Mouse (Mus musculus): ENCODE results near the gene Cdc5l. TPM values are rescaled to one million over a fixed set of nuclear protein-coding genes. Genes with fewer than 3 reads are reported as not detected.

Cdc5l gene
- polyA plus RNA-seq (2012; fragmentation: generic; extraction: Trizol) = 28.3 TPM
- long read RNA-seq, experiment 1, transcript Cdc5l-201 (16 exons, 3,027 nt) = major isoform, 25 of 49 reads
- long read RNA-seq, experiment 1, partial matches to known transcripts = 22 of 49 reads
- long read RNA-seq, experiment 1, other reads (novel, unspliced or antisense) = 2 of 49 reads
- long read RNA-seq, experiment 2, transcript Cdc5l-201 (16 exons, 3,027 nt) = major isoform, 96 of 159 reads
- long read RNA-seq, experiment 2, partial matches to known transcripts = 58 of 159 reads
- long read RNA-seq, experiment 2, other reads (novel, unspliced or antisense) = 5 of 159 reads

DNA sequence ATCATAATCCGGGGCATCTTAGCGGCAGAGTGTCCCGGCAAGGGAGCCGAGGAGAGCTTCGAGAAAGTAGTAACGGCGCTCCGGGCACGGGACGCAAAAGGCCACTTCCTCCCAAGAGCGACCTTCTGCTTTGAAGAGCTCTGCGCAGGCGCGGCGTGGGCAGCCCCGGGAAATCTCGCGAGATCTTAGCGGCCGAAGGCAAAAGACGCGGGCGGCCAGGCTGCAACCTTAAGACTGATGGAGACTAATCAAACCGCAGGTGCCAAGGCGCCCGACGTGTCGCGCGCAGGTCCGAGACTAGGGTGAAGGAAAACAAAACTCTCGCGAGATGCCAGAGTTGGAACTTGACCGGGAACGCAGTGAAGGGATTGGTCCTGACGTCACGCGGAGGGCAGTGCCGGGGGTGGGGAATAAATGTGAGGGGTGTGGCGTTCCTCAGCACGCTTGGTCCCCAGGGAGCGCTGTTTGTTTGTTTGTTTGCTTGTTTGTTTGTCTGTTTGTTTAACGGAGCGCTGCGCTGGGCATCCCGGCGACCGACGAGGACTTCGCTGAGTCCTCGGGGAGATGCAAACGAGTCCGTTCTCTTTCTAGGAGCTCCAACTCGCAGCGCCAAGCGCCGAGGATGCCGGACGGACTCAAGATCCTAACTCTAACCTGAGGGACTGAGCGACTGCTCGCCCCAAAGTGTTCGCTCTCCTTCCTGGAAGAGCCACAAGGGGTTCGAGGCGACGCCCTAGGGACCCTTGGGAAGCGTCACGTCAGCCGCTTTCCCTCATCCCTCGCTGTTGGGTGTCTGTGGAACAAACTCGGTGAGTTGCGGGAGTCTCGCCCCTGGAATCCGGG, at the start of gene Cdc5l:
Gene Cdc5l, minus strand, starts transcription at position 319 of the 843 bp plus-strand sequence.
- H3K79me2 ChIP-seq (ENCODE audit: control insufficient read depth, insufficient read depth) = peaks cover 62% of the 10 kb centered on the region
- H3K4me3 ChIP-seq (ENCODE audit: insufficient read depth, poor library complexity, severe bottlenecking) = peak within 1 kb of the TSS; percentile 92
- TF ChIP-seq MAX (IDR thresholded peaks at IDR 0.05) = no peak
- no peak for TF ChIP-seq USF1 (IDR thresholded peaks at IDR 0.05; ENCODE audit: low read depth)
- no peak for TF ChIP-seq FOSL1 (IDR thresholded peaks at IDR 0.05; ENCODE audit: insufficient read depth, low read length, poor library complexity, severe bottlenecking)
- no peak for TF ChIP-seq MYOD1 (IDR thresholded peaks at IDR 0.05; ENCODE audit: control insufficient read depth, insufficient read length, low read depth)
- no peak for TF ChIP-seq CTCF (IDR thresholded peaks at IDR 0.05; ENCODE audit: control insufficient read depth, insufficient read depth, insufficient read length)
- no peak for TF ChIP-seq MYOG (IDR thresholded peaks at IDR 0.05; ENCODE audit: control insufficient read depth, extremely low read depth, insufficient read length)
- TF ChIP-seq CEBPB (IDR thresholded peaks at IDR 0.05; ENCODE audit: low read depth) = no peak
- H3K36me3 ChIP-seq (ENCODE audit: control insufficient read depth, insufficient read depth) = peaks cover 18% of the 10 kb centered on the region
- peaks cover 39% of the 10 kb centered on the region for H3K79me3 ChIP-seq (ENCODE audit: low read depth)
- H3ac ChIP-seq (ENCODE audit: control insufficient read depth, insufficient read length, low read depth) = peak within 1 kb of the TSS; percentile 100
- H3K27me3 ChIP-seq (ENCODE audit: control insufficient read depth, insufficient read depth, insufficient read length) = no peaks in the 10 kb centered on the region

GRCm38 (mm10) chr17:45480429-45480828, 46.9 kb upstream of the Cdc5l start:
- no peaks in the 10 kb centered on the region for H3K79me3 ChIP-seq (ENCODE audit: low read depth)
- no peak overlapping the region for H3ac ChIP-seq (ENCODE audit: control insufficient read depth, insufficient read length, low read depth)
- H3K79me2 ChIP-seq (ENCODE audit: control insufficient read depth, insufficient read depth) = no peaks in the 10 kb centered on the region
- TF ChIP-seq MYOG (IDR thresholded peaks at IDR 0.05; ENCODE audit: control insufficient read depth, extremely low read depth, insufficient read length) = no peak
- TF ChIP-seq MYOD1 (IDR thresholded peaks at IDR 0.05; ENCODE audit: control insufficient read depth, insufficient read length, low read depth) = no peak
- TF ChIP-seq CTCF (IDR thresholded peaks at IDR 0.05; ENCODE audit: control insufficient read depth, insufficient read depth, insufficient read length) = no peak
- no peak for TF ChIP-seq USF1 (IDR thresholded peaks at IDR 0.05; ENCODE audit: low read depth)
- TF ChIP-seq FOSL1 (IDR thresholded peaks at IDR 0.05; ENCODE audit: insufficient read depth, low read length, poor library complexity, severe bottlenecking) = no peak
- TF ChIP-seq CEBPB (IDR thresholded peaks at IDR 0.05; ENCODE audit: low read depth) = no peak
- TF ChIP-seq MAX (IDR thresholded peaks at IDR 0.05) = no peak
- H3K27me3 ChIP-seq (ENCODE audit: control insufficient read depth, insufficient read depth, insufficient read length) = peaks cover 6% of the 10 kb centered on the region
- H3K36me3 ChIP-seq (ENCODE audit: control insufficient read depth, insufficient read depth) = no peaks in the 10 kb centered on the region
- H3K4me3 ChIP-seq (ENCODE audit: insufficient read depth, poor library complexity, severe bottlenecking) = no peak overlapping the region

DNA sequence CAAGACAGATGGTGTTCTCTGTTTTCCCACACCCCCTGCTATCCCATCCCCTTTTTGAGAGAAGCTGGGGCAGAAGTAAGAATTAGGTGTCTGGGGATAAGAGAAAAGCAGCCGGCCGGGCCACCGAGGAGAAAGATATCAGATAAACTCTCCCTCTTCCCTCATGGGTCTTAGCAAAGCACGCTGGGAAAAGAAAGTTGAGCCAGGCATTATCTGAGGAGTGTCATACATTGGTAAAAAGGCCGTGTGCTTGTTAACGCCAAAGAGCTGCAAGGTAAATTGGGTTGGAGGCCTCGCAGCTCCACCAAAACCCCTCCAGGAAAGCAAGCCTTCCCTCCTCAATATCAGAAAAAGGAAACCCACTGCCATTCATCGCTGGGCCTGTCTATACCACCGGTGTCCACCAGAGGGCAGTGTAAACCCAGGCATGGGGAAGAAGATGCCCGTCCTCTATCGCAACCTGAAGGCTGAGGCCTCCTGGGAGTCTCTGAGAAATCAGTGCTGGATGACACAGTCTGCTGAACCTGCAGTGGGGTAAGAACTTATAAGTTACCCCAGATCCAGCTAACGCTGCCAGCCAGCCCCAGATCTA, 44.8 kb upstream of the Cdc5l start:
- Histone ChIP-seq H3K4me3 (ENCODE audit: insufficient read depth, poor library complexity, severe bottlenecking) (no peak overlapping the region), H3K79me3 (ENCODE audit: low read depth) (no peaks in the 10 kb centered on the region), H3ac (ENCODE audit: control insufficient read depth, insufficient read length, low read depth) (no peak overlapping the region), H3K36me3 (ENCODE audit: control insufficient read depth, insufficient read depth) (no peaks in the 10 kb centered on the region), H3K27me3 (ENCODE audit: control insufficient read depth, insufficient read depth, insufficient read length) (no peaks in the 10 kb centered on the region), H3K79me2 (ENCODE audit: control insufficient read depth, insufficient read depth) (no peaks in the 10 kb centered on the region)
- TF ChIP-seq MAX (IDR thresholded peaks at IDR 0.05) = no peak
- no peak for TF ChIP-seq FOSL1 (IDR thresholded peaks at IDR 0.05; ENCODE audit: insufficient read depth, low read length, poor library complexity, severe bottlenecking)
- TF ChIP-seq USF1 (IDR thresholded peaks at IDR 0.05; ENCODE audit: low read depth) = no peak
- no peak for TF ChIP-seq MYOD1 (IDR thresholded peaks at IDR 0.05; ENCODE audit: control insufficient read depth, insufficient read length, low read depth)
- no peak for TF ChIP-seq MYOG (IDR thresholded peaks at IDR 0.05; ENCODE audit: control insufficient read depth, extremely low read depth, insufficient read length)
- peak; percentile 85 for TF ChIP-seq CTCF (IDR thresholded peaks at IDR 0.05; ENCODE audit: control insufficient read depth, insufficient read depth, insufficient read length)
- no peak for TF ChIP-seq CEBPB (IDR thresholded peaks at IDR 0.05; ENCODE audit: low read depth)

GRCm38 (mm10) chr17:45474669-45475465, 41.3 kb upstream of the Cdc5l start, which contains the start of gene Spats1:
Gene Spats1 (minus strand): TSS chr17:45475415.
- H3K27me3 ChIP-seq (ENCODE audit: control insufficient read depth, insufficient read depth, insufficient read length) = no peaks in the 10 kb centered on the region
- no peaks in the 10 kb centered on the region for H3K79me3 ChIP-seq (ENCODE audit: low read depth)
- peak within 1 kb of the TSS; percentile 30 for H3ac ChIP-seq (ENCODE audit: control insufficient read depth, insufficient read length, low read depth)
- H3K79me2 ChIP-seq (ENCODE audit: control insufficient read depth, insufficient read depth) = no peaks in the 10 kb centered on the region
- TF ChIP-seq MYOD1 (IDR thresholded peaks at IDR 0.05; ENCODE audit: control insufficient read depth, insufficient read length, low read depth) = no peak
- TF ChIP-seq CEBPB (IDR thresholded peaks at IDR 0.05; ENCODE audit: low read depth) = no peak
- TF ChIP-seq MYOG (IDR thresholded peaks at IDR 0.05; ENCODE audit: control insufficient read depth, extremely low read depth, insufficient read length) = no peak
- TF ChIP-seq FOSL1 (IDR thresholded peaks at IDR 0.05; ENCODE audit: insufficient read depth, low read length, poor library complexity, severe bottlenecking) = no peak
- TF ChIP-seq MAX (IDR thresholded peaks at IDR 0.05) = no peak
- no peak for TF ChIP-seq USF1 (IDR thresholded peaks at IDR 0.05; ENCODE audit: low read depth)
- TF ChIP-seq CTCF (IDR thresholded peaks at IDR 0.05; ENCODE audit: control insufficient read depth, insufficient read depth, insufficient read length) = no peak
- H3K36me3 ChIP-seq (ENCODE audit: control insufficient read depth, insufficient read depth) = no peaks in the 10 kb centered on the region
- H3K4me3 ChIP-seq (ENCODE audit: insufficient read depth, poor library complexity, severe bottlenecking) = no peak within 1 kb of the TSS
